Mouse (Mus musculus) adrenal gland (tissue): Measurements from ENCODE around the gene Rhov.

Experiments used
- intact Hi-C: fragments of 180-260 bp; cut with DNase I; formaldehyde crosslinking; loops from one replicate; pipeline ENCODE4 v1.15.1; 2025

Gene Rhov

GRCm38 (mm10) chr2:119292852-119293251 is 21.8 kb upstream of the Rhov start:
- intact Hi-C loops, result loop anchor here (10.0 kb wide), 1 partner anchor 222 kb away; no protein-coding TSS in a partner anchor

- intact Hi-C loops, result loop anchor here (10.0 kb wide), 1 partner anchor 223 kb away; no protein-coding TSS in a partner anchor
Measured at GRCm38 (mm10) chr2:119292281-119292680, 21.2 kb upstream of the Rhov start.

DNA sequence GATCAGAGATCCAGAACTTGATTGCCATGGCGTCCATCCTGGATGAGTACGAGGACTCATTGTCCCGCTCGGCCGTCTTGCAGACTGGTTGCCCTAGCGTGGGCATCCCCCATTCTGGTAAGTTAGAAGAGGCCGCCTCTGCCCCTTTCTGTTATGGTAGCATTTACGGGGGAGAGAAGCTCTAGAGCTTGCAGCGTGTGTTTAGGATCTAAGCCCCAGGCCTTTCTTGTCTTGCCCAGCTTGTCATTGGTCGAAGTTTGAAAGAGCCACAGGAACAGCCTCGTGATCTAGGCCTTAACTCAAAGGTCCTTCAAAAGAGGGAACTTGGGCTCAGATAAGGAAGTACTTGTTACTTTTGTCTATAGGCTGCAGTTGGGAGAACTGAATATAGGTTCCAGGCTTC is 17.9 kb upstream of the Rhov start:
- intact Hi-C loops, result no loop called here

DNA sequence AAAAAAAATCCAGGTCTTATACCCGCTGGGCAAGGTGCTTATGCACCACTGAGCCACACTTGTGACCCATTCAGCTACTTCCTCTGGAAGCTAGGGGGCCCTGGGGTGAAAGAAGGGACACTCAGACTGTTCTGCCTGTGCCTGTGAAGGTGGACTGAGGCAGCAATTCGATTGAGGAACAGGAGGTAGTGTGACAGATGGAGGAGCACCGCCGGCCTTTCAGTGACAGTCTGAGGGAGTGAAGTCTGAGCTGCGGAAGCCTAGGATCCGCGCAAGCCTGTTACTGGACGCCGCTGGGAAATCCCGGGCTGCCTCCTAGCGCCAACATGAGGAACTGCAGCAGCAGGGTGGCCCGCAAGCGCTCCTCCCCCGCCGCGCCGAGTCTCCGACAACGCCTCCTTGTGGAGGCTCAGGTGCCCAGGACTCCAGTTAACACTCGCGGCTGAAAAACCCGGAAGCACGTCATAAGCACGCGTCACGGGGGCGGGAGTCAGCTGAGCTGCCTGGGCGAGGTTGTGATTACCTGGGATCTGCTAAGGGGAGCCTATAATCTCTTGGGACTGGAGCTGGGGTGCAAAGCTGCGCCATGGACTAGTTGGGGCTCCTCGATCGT is 17.3 kb upstream of the Rhov start, which contains the start of gene Vps18:
TSS of gene Vps18 (plus strand) at position 471 of the 613 bp plus-strand sequence.
- intact Hi-C loops, result loop anchor here (1.0 kb wide), 1 partner anchor 37 kb away; no protein-coding TSS in a partner anchor

DNA sequence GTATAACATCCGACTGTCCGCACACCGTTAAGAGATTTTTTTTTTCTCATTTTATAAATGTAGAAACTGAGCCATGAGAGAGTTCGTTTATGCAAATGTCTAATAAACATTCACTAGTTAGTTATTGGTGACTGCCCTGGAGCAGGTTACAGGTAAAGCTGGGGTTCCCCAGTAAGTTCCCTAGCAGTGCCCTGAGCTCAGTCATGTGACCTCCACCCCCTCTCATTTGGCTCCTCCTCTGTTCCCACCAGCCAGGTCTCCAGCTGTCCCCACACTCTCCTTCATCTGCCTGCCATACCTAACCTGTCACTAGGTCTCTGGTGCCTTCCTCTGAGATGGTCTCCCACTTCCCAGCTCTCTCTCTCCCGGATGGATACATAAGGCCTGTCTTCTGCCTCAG is 16.3 kb upstream of the Rhov start:
- intact Hi-C loops, result no loop called here

- intact Hi-C loops, result no loop called here
Measured at GRCm38 (mm10) chr2:119281899-119282565, 11.0 kb upstream of the Rhov start.

- intact Hi-C loops, result no loop called here
Measured at GRCm38 (mm10) chr2:119277810-119278209, 6.7 kb upstream of the Rhov start.

DNA sequence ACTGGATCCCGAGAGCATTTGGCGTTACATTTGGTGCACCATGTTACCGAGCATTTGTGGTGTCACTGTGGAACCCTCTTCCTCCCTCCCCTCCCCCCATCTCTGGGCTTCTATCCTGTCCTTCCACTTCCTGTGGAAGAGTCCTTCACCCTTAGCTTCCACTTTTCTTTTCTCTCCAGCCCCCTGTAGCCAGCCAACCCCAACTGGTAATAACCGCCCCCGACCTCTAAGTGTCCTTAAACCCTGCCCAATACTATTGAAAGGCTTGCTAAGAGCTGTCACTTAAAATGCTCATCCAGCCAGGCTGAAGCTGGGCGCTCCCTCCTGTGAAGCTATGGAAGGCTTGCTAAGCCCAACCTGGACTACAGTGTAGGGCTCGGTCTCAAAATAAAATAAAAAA is 5.9 kb upstream of the Rhov start:
- intact Hi-C loops, result no loop called here

DNA sequence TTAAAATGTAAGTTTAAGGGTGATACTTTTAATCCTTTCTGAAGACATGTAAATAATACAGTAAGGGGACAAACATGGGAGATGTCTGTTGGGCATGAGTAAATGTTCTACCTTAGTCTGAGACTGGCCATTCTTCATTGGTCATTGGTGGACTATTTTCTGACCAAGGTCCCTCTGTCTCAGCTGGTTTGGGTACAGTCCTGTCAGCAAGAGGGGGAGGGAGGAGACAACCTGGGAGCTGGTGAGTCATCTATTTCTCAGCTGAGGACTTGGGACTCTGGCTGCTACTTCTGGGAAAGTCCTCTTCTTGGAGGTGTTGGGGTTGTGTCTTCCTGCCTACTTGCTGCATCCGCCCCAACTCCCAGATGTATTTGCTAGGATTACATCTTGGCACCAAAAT is 3.1 kb upstream of the Rhov start:
- intact Hi-C loops, result no loop called here

GRCm38 (mm10) chr2:119270286-119270642 is 808 bp downstream of the Rhov start:
- intact Hi-C loops, result no loop called here

DNA sequence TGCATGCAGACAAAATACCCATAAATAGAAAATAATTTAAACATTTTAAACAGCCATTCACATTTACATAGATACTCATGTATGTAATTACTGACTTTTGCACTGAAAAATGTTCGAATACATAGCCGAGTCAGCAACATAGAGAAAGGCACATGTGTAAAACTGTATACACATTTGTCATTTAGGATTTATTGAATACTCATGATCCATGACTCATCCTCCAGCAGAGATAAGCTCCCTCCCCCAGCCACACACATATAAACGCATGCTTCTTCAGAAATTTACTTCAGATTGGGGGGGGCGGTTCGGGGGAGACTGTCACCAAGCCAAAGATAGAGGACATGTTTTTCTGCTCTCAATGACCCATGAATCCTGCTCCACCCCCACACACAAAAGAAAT is 7.3 kb downstream of the Rhov start:
- intact Hi-C loops, result no loop called here

DNA sequence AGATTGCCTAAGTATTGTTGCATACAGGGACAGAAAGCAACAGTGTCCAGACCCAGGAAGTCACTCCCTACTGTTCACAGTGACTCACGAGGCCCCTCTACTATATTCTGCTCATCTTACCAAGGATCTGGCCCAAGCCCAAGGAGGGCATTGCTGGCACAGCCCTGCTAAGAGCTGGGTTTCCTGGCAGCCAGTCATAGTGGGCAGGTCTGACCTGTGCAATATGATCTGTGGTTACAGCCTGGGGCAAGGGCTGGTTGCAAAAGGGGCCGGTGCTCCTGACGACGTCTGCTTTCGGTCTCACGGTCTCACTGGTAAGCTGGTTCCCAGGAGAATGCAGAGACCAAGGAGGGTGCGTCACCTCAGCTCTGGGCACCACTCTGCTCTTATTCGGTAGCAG is 8.1 kb downstream of the Rhov start:
- intact Hi-C loops, result no loop called here

DNA sequence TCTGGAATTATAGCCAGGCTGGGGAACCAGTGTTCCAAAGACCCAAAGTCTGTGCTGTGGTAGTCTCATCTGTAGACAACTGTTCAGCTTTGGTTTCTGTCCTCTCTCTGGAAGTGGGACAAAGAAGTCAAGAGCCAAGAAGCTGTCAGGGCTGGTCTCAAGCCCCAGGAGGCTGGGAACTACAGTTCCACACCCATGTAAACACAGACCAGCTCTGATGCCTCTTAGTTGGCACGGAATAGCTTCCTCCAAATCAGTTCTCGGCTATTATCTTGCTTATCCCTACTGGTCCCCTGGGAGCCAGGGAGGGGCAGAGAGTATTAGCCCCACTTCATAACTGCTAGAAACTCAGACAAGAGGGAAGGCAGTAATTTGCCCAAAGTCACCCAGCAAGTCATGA is 9.7 kb downstream of the Rhov start:
- intact Hi-C loops, result no loop called here

- intact Hi-C loops, result no loop called here
Measured at GRCm38 (mm10) chr2:119260518-119260917, 10.6 kb downstream of the Rhov start.

- intact Hi-C loops, result no loop called here
Measured at GRCm38 (mm10) chr2:119254976-119255375, 16.1 kb downstream of the Rhov start.

DNA sequence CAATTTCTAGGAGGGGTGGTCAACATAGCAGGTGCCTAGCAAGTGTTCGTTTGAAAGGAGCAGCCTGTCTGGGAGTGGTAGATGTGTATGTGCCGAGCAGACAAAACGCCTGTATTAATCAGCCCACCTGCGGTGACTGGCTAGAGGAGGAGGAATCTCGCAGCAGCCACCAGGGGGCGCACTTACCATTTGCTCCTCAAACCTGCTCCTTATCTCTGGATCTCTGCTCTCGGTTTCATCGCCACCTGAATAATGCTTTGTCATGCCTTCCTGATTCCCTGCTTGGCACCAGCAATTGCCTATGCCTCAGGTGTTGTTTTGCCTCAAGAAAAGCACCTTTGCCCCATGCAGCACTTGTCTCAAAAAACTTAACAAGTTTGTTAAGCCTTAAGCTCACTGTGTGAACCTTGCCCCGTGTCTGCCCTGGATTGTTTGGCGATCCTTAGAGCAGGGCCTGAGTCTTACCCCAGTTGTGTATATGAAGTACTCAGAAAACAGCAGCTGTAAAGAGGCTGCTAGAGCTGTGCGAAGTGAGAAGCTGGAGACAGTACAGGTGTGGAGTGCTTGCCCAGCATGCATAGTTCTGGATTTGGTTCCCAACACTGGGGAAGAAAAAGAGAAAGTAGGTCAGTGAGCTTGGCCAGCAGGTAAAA is 20.1 kb downstream of the Rhov start:
- intact Hi-C loops, result loop anchor here (1.0 kb wide), 1 partner anchor 37 kb away; the partner anchor contains the start of gene Vps18

GRCm38 (mm10) chr2:119250377-119250776 is 20.7 kb downstream of the Rhov start:
- intact Hi-C loops, result no loop called here

- intact Hi-C loops, result no loop called here
Measured at GRCm38 (mm10) chr2:119249592-119250061, 21.4 kb downstream of the Rhov start.

DNA sequence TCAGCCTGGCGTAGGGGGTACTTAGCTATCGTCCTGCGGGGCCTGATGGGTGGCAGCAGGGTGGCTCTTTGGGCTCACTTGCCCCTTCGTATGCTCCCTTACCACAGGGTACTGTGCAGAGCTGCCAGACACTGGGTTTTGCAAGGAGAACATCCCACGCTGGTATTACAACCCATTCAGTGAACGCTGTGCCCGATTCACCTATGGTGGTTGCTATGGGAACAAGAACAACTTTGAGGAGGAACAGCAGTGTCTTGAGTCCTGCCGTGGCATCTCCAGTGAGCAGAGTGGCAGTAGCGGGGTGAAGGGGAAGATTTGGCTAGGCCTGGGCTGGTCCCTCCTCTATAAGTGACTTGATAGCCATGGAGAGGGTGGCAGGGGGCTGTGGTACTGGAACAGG is 23.2 kb downstream of the Rhov start:
- intact Hi-C loops, result no loop called here

DNA sequence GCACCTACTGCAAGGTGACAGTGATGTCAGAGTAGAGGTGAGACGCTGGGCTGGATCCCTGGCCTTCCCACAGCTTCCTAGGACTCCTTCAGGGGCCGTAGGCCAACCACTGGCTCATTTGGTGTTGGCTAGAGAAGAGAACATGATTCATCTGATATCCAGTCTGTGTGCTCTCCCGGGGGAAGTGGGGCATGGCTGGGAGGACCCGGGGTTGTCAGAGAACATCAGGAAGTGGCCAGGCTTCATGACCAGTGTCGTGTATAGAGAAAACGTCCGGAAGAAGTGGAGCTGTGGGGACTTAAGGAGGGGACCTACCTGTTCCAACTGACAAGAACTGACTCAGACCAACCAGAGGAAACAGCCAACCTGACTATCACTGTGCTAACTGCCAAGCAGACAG is 25.8 kb downstream of the Rhov start:
- intact Hi-C loops, result no loop called here

GRCm38 (mm10) chr2:119242548-119242947 is 28.5 kb downstream of the Rhov start:
- intact Hi-C loops, result no loop called here

GRCm38 (mm10) chr2:119240819-119241186 is 30.3 kb downstream of the Rhov start:
- intact Hi-C loops, result no loop called here
